Mouse (Mus musculus): ENCODE results near the gene Cyp27a1. TPM values are rescaled to one million over a fixed set of nuclear protein-coding genes. Genes with fewer than 3 reads are reported as not detected.

The Cyp27a1 gene
- polyA plus RNA-seq, 1 experiment from 2014 or later: 17.0 TPM

- Histone ChIP-seq H3K4me1 (peaks cover 47% of the 10 kb centered on the region), H3K4me2 (replicated peaks) (peak overlapping the region; percentile 92), H3K36me3 (no peaks in the 10 kb centered on the region), H3K4me3 (replicated peaks) (peak overlapping the region; percentile 54), H3K9ac (peak overlapping the region; percentile 35), H3K27me3 (peaks cover 56% of the 10 kb centered on the region), H3K27ac (replicated peaks) (peak overlapping the region; percentile 69), H3K9me3 (replicated peaks) (no peaks in the 10 kb centered on the region)
- WGBS: under 1% methylated on average over 47 of the region's 51 CpGs
- 0 out of 2 replicates have a peak, but pooled peaks have one; percentile 7 for ATAC-seq (ENCODE audit: insufficient number of reproducible peaks, low FRiP score, low TSS enrichment, low read depth)
Observed at GRCm38 (mm10) chr1:74771931-74772620, 58.7 kb downstream of the Cyp27a1 start.

GRCm38 (mm10) chr1:74773136-74773535 lies 59.8 kb downstream of the Cyp27a1 start:
- Histone ChIP-seq H3K9me3 (replicated peaks) (no peaks in the 10 kb centered on the region), H3K4me3 (replicated peaks) (peak overlapping the region; percentile 54), H3K27me3 (peaks cover 56% of the 10 kb centered on the region), H3K36me3 (no peaks in the 10 kb centered on the region), H3K4me1 (peaks cover 47% of the 10 kb centered on the region), H3K27ac (replicated peaks) (0 out of 2 replicates have a peak overlapping the region, but pooled peaks have one; percentile 69), H3K9ac (no peak overlapping the region), H3K4me2 (replicated peaks) (peak overlapping the region; percentile 92)
- under 1% methylated on average over 15 of the region's 15 CpGs for WGBS
- peak; percentile 86 for ATAC-seq (ENCODE audit: insufficient number of reproducible peaks, low FRiP score, low TSS enrichment, low read depth)

GRCm38 (mm10) chr1:74774062-74774461 lies 60.7 kb downstream of the Cyp27a1 start:
- Histone ChIP-seq H3K4me3 (replicated peaks) (peak overlapping the region; percentile 54), H3K9me3 (replicated peaks) (no peaks in the 10 kb centered on the region), H3K4me2 (replicated peaks) (peak overlapping the region; percentile 92), H3K36me3 (no peaks in the 10 kb centered on the region), H3K4me1 (peaks cover 47% of the 10 kb centered on the region), H3K27me3 (peaks cover 51% of the 10 kb centered on the region), H3K9ac (no peak overlapping the region), H3K27ac (replicated peaks) (no peak overlapping the region)
- ATAC-seq (ENCODE audit: insufficient number of reproducible peaks, low FRiP score, low TSS enrichment, low read depth): no peak
- 16% methylated on average over 7 of the region's 7 CpGs for WGBS

GRCm38 (mm10) chr1:74775816-74776215 lies 62.4 kb downstream of the Cyp27a1 start:
- Histone ChIP-seq H3K27me3 (peaks cover 44% of the 10 kb centered on the region), H3K27ac (replicated peaks) (no peak overlapping the region; the same call in 1 of the 2 replicates), H3K9me3 (replicated peaks) (no peaks in the 10 kb centered on the region), H3K4me2 (replicated peaks) (peak overlapping the region; percentile 20), H3K9ac (no peak overlapping the region), H3K4me3 (replicated peaks) (no peak overlapping the region), H3K4me1 (peaks cover 32% of the 10 kb centered on the region), H3K36me3 (no peaks in the 10 kb centered on the region)
- WGBS: 13% methylated on average over 5 of the region's 5 CpGs
- ATAC-seq (ENCODE audit: insufficient number of reproducible peaks, low FRiP score, low TSS enrichment, low read depth): no peak

- no peak for ATAC-seq (ENCODE audit: insufficient number of reproducible peaks, low FRiP score, low TSS enrichment, low read depth)
- H3K4me1 ChIP-seq: peaks cover 33% of the 10 kb centered on the region
- H3K9ac ChIP-seq: no peak overlapping the region
- no peak overlapping the region for H3K27ac ChIP-seq (replicated peaks)
- H3K4me3 ChIP-seq (replicated peaks): no peak overlapping the region
- H3K4me2 ChIP-seq (replicated peaks): no peak overlapping the region
- peaks cover 52% of the 10 kb centered on the region for H3K27me3 ChIP-seq
- H3K9me3 ChIP-seq (replicated peaks): no peaks in the 10 kb centered on the region
- 37% methylated on average over 3 of the region's 3 CpGs for WGBS
- no peaks in the 10 kb centered on the region for H3K36me3 ChIP-seq
Observed at GRCm38 (mm10) chr1:74778934-74779486, 65.6 kb downstream of the Cyp27a1 start.

GRCm38 (mm10) chr1:74782045-74782444 lies 68.7 kb downstream of the Cyp27a1 start:
- Histone ChIP-seq H3K9ac (no peak overlapping the region), H3K4me3 (replicated peaks) (no peak overlapping the region), H3K27me3 (peaks cover 68% of the 10 kb centered on the region), H3K9me3 (replicated peaks) (no peaks in the 10 kb centered on the region), H3K36me3 (no peaks in the 10 kb centered on the region), H3K27ac (replicated peaks) (no peak overlapping the region), H3K4me2 (replicated peaks) (peak overlapping the region; percentile 11; the same call in 1 of the 2 replicates), H3K4me1 (peaks cover 35% of the 10 kb centered on the region)
- WGBS: 18% methylated on average over 14 of the region's 14 CpGs
- ATAC-seq (ENCODE audit: insufficient number of reproducible peaks, low FRiP score, low TSS enrichment, low read depth): no peak

GRCm38 (mm10) chr1:74783554-74783953 lies 70.2 kb downstream of the Cyp27a1 start:
- Histone ChIP-seq H3K4me3 (replicated peaks) (peak overlapping the region; percentile 44), H3K27me3 (peaks cover 73% of the 10 kb centered on the region), H3K9me3 (replicated peaks) (no peaks in the 10 kb centered on the region), H3K36me3 (no peaks in the 10 kb centered on the region), H3K27ac (replicated peaks) (no peak overlapping the region), H3K4me1 (peaks cover 41% of the 10 kb centered on the region), H3K4me2 (replicated peaks) (peak overlapping the region; percentile 87), H3K9ac (no peak overlapping the region)
- WGBS: 6% methylated on average over 13 of the region's 13 CpGs
- ATAC-seq (ENCODE audit: insufficient number of reproducible peaks, low FRiP score, low TSS enrichment, low read depth): no peak

- Histone ChIP-seq H3K9ac (0 out of 2 replicates have a peak overlapping the region, but pooled peaks have one; percentile 7), H3K4me1 (peaks cover 47% of the 10 kb centered on the region), H3K27ac (replicated peaks) (no peak overlapping the region), H3K36me3 (no peaks in the 10 kb centered on the region), H3K4me2 (replicated peaks) (peak overlapping the region; percentile 87), H3K4me3 (replicated peaks) (peak overlapping the region; percentile 44), H3K27me3 (peaks cover 73% of the 10 kb centered on the region), H3K9me3 (replicated peaks) (no peaks in the 10 kb centered on the region)
- no peak for ATAC-seq (ENCODE audit: insufficient number of reproducible peaks, low FRiP score, low TSS enrichment, low read depth)
- WGBS: under 1% methylated on average over 67 of the region's 67 CpGs
Observed at GRCm38 (mm10) chr1:74784041-74784759, 70.8 kb downstream of the Cyp27a1 start.

Other genes starting within 250 kb of the Cyp27a1 start
- gene Cnot9, start 207.5 kb upstream of the Cyp27a1 start, polyA plus RNA-seq (2015; fragmentation: Nextera tagmentation; extraction: Ambion mirVana): 55.7 and 59.7 TPM in 2 replicates
- gene Plcd4, start 170.7 kb upstream of the Cyp27a1 start, polyA plus RNA-seq (2015; fragmentation: Nextera tagmentation; extraction: Ambion mirVana): 0.80 and 1.6 TPM in 2 replicates
- gene Usp37, start 169.3 kb upstream of the Cyp27a1 start, polyA plus RNA-seq (2015; fragmentation: Nextera tagmentation; extraction: Ambion mirVana): 26.1 and 28.8 TPM in 2 replicates
- gene Zfp142, start 125.3 kb upstream of the Cyp27a1 start, polyA plus RNA-seq (2015; fragmentation: Nextera tagmentation; extraction: Ambion mirVana): 7.2 and 7.7 TPM in 2 replicates
- gene Bcs1l, start 125.3 kb upstream of the Cyp27a1 start, polyA plus RNA-seq (2015; fragmentation: Nextera tagmentation; extraction: Ambion mirVana): 15.2 and 16.1 TPM in 2 replicates
- gene Rnf25, start 112.2 kb upstream of the Cyp27a1 start, polyA plus RNA-seq (2015; fragmentation: Nextera tagmentation; extraction: Ambion mirVana): 39.7 and 40.5 TPM in 2 replicates
- 9.8 and 14.7 TPM in 2 replicates for gene Stk36, start 112.1 kb upstream of the Cyp27a1 start, polyA plus RNA-seq (2015; fragmentation: Nextera tagmentation; extraction: Ambion mirVana)
- gene Ttll4, start 51.8 kb upstream of the Cyp27a1 start, polyA plus RNA-seq (2015; fragmentation: Nextera tagmentation; extraction: Ambion mirVana): 11.5 and 12.2 TPM in 2 replicates
- 5.7 and 7.5 TPM in 2 replicates for gene Prkag3, start 35.6 kb downstream of the Cyp27a1 start, polyA plus RNA-seq (2015; fragmentation: Nextera tagmentation; extraction: Ambion mirVana)
- 37.6 and 40.1 TPM in 2 replicates for gene Wnt6, start 58.3 kb downstream of the Cyp27a1 start, polyA plus RNA-seq (2015; fragmentation: Nextera tagmentation; extraction: Ambion mirVana)
- 13.3 and 16.3 TPM in 2 replicates for gene Wnt10a, start 77.9 kb downstream of the Cyp27a1 start, polyA plus RNA-seq (2015; fragmentation: Nextera tagmentation; extraction: Ambion mirVana)
- gene Cdk5r2, start 141.4 kb downstream of the Cyp27a1 start, polyA plus RNA-seq (2015; fragmentation: Nextera tagmentation; extraction: Ambion mirVana): 0.12 and 0.13 TPM in 2 replicates
- 0.24 and 0.43 TPM in 2 replicates for gene Fev, start 171.8 kb downstream of the Cyp27a1 start, polyA plus RNA-seq (2015; fragmentation: Nextera tagmentation; extraction: Ambion mirVana)
- gene Cryba2, start 179.6 kb downstream of the Cyp27a1 start, polyA plus RNA-seq (2015; fragmentation: Nextera tagmentation; extraction: Ambion mirVana): 0.63 and 1.8 TPM in 2 replicates
- 2.2 and 4.1 TPM in 2 replicates for gene Cfap65, start 222.0 kb downstream of the Cyp27a1 start, polyA plus RNA-seq (2015; fragmentation: Nextera tagmentation; extraction: Ambion mirVana)
- 1.6 and 1.7 TPM in 2 replicates for gene Ihh, start 238.1 kb downstream of the Cyp27a1 start, polyA plus RNA-seq (2015; fragmentation: Nextera tagmentation; extraction: Ambion mirVana)